Mouse (Mus musculus) megakaryocyte-erythroid progenitor cell, adult 5-6 weeks (primary cell): Measurements from ENCODE around the gene Chrnb4. TPM values are rescaled to one million over a fixed set of nuclear protein-coding genes. Genes with fewer than 3 reads are reported as not detected.

ENCODE experiments used
- ATAC-seq: replicated peaks from 2 replicates; pipeline ENCODE4 v1.8.0; 2016; ENCODE audit warnings: mild to moderate bottlenecking, inconsistent platforms; ENCODE audit not compliant: severe bottlenecking, poor library complexity, low FRiP score, low TSS enrichment
- total RNA-seq, 2 experiments: library from RNA; stranded (forward) in 1 of 2; stranded (reverse) in 1 of 2; fragments of 200-1000, 215-1000 nt in 1 of 2; fragments of >200 nt in 1 of 2; fragmentation: Nextera tagmentation in 1 of 2; gene quantifications; 2 replicates each; pipeline ENCODE4 v1.2.3; 2014 to 2017

Gene Chrnb4
- total RNA-seq, 2 experiments from 2014 or later: not detected

GRCm38 (mm10) chr9:55025534-55026274 lies 22.9 kb downstream of the Chrnb4 start:
- ATAC-seq: no peak

- ATAC-seq: peak; percentile 84
Measured at GRCm38 (mm10) chr9:55023902-55024583, 24.5 kb downstream of the Chrnb4 start.

- no peak for ATAC-seq
Measured at GRCm38 (mm10) chr9:55023326-55023725, 25.3 kb downstream of the Chrnb4 start.

GRCm38 (mm10) chr9:55016926-55017325 lies 31.7 kb downstream of the Chrnb4 start:
- no peak for ATAC-seq

GRCm38 (mm10) chr9:55010588-55011350 lies 37.8 kb downstream of the Chrnb4 start:
- ATAC-seq: no peak; the same call in 1 of the 2 replicates

DNA sequence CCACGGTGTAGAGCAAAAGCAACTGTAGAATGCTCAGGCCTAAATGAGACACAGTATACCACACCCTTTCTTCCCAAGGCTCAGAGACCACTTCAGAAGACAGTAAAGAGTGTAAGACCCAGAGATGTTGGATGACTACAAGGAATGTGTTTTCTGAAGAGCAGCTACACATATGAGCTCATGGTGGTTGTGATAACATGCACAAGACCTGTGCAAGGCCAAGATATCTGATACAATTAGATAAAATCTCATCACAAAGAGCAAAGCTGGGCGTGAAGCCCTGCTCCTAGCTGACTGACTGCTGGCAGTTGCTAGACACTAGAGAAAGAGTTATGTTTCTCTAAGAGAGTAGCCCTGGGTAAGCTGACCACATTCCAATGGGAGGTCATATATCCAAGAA lies 38.9 kb downstream of the Chrnb4 start:
- ATAC-seq: no peak

DNA sequence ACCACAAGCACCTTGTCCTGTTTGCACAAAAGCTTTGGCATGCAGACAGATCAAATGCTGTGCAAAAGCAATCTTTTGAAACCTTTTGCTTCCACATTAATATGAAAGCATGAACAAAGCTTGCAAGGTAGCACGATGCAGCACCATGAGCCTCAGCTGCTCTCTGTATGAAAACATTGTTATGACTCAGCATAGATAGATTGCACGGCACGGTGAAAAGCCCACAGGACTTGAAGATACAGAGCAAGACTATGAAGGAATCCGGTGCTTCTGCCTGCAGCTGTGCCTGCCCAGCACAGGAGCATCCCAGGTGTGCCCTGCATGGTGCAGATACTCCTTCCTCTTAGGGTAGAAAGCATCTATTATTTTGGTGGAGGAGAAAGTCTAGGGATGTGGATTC lies 45.0 kb downstream of the Chrnb4 start:
- ATAC-seq: no peak

GRCm38 (mm10) chr9:54995645-54996044 lies 52.9 kb downstream of the Chrnb4 start:
- ATAC-seq: peak; percentile 83

DNA sequence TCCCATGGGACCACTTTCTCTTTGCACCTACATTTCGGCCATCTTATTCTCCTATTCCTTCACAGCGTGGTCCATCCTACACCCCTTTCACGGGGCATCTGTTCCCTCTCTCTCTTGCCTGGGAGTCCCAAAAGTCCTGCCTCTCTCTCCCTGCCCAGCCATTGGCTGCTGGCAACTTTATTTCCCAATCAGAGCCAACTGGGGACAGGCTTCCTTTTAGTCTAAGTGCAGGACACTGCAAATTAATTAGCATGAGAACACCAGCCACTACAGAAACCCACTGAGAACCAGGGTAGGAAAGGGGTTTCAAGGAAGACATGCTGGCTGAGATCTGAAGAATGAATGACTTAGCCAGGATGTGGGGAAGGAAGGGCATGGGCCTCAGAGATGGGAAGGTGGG lies 54.2 kb downstream of the Chrnb4 start:
- ATAC-seq: no peak

DNA sequence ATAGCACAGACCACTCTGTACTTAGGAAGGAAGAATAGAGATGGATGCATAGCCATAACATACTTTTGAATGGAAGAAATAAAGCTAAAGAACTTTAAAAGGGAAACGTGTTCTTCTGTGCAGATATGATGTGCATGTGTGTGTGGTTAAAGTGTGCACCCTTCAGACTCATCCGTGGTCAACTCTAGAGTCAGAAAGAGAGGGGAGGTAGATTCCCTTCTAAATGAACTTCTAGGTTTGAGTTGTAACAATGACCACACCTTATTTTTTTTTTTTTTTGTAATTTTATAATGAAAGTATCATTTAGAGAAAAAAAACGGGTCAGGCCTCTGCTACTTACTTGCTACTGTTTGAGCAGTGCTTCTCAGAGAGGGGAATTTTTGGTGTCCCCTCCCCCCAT lies 58.2 kb downstream of the Chrnb4 start:
- ATAC-seq: no peak

DNA sequence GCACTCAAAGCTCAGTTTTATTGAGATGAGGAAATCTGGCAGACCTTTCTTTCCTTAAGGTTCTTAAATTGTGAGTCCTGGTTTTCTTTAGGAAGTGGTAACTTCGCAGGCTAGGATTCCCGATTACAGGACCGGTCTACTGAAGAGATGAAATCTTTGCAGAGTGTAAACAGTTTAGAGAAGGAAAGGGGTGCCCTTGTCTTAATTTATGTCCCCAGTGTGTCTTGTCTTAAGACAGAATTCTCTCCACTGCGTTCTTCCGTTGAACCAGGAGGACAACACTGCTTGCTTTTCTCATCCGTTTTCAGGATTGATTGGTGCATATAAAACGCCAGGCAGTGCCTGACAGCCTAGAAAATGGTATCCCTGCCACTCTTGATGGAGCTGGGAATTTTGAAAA lies 66.2 kb downstream of the Chrnb4 start:
- ATAC-seq: no peak

DNA sequence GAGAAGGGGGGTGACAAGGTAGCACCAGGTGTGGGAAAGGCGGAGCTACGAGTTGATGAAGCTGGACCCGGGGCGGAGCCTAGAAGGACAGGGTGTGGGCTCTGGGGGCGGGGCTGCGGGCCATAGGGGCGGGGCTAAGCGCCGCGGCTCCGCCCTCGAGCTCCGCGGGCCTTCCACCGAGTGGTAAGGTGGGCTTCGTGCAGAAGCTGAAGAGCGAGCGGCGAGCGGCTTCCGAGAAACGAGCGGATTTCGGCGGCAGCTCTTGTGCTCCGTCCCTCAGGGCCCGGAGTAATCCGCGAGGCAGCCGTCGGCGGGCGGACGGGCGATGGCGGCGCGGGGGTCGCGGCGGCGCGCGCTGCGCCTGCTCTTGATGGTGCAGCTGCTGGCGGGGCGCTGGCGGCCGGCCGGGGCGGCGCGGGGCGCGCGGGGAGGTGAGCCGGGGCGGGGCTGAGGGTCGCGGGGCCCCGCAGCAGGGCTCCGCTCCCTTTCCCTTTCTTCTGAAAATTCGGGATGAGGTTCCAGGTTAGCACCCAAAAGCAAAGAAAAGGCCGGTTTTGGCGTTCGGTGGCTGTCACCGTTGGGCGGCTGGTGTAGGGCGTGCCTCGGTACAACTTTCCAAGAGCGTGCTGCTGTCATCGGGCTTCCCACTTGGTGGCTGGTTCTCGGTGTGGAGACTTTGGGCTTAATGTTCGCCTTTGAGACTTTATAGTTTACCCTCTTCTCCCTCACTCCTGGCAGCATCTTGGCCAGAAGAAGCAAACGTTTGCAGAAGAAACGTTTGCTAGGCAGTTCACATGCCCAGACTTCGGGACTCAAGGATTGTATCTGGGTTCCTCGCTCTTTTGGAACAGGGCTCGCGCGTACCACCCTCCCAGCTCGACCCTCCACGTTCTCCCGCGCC lies 67.0 kb downstream of the Chrnb4 start:
- peak; percentile 70; the same call in 1 of the 2 replicates for ATAC-seq

DNA sequence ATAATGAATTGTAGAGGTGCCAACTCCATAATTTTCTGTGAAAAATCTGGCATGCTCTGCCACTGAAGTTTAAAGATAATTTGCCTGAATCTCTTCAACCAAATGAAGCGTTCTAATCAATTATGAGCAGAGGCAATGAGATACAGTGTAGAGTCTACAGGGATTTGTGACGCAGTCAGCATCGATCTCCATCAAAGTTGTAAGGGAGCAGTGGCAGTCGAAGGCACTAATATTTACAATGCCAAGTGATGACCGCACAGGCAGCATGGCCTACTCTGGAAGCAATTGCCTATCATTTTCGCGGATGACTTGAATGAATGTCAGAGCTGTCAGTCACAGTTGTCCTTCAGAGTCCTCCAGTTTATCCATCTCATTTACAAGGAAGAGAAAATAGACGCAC lies 67.9 kb downstream of the Chrnb4 start, which contains the start of gene Chrna5:
Chrna5 (plus strand) TSS at position 207 of the 400 bp plus-strand sequence.
- ATAC-seq: no peak

Other genes with a start within 250 kb of the Chrnb4 start
- gene Ireb2, start 185.0 kb downstream of the Chrnb4 start, total RNA-seq (2014; fragmentation: Nextera tagmentation): 36.6 and 46.6 TPM in 2 replicates
- gene Ireb2, start 185.0 kb downstream of the Chrnb4 start, total RNA-seq (2017): 17.2 and 41.5 TPM in 2 replicates
- gene Hykk, start 131.5 kb downstream of the Chrnb4 start, total RNA-seq (2014; fragmentation: Nextera tagmentation): not detected in 2 replicates
- not detected in 2 replicates for gene Hykk, start 131.5 kb downstream of the Chrnb4 start, total RNA-seq (2017)
- gene Psma4, start 98.0 kb downstream of the Chrnb4 start, total RNA-seq (2014; fragmentation: Nextera tagmentation): 219 and 238 TPM in 2 replicates
- gene Psma4, start 98.0 kb downstream of the Chrnb4 start, total RNA-seq (2017): 449 and 459 TPM in 2 replicates
- gene AY074887, start 97.8 kb downstream of the Chrnb4 start, total RNA-seq (2014; fragmentation: Nextera tagmentation): not detected in 2 replicates
- not detected in 2 replicates for gene AY074887, start 97.8 kb downstream of the Chrnb4 start, total RNA-seq (2017)
- gene Chrna5, start 67.9 kb downstream of the Chrnb4 start, total RNA-seq (2014; fragmentation: Nextera tagmentation): not detected in 2 replicates
- gene Chrna5, start 67.9 kb downstream of the Chrnb4 start, total RNA-seq (2017): not detected in 2 replicates
- not detected in 2 replicates for gene Chrna3, start 22.2 kb downstream of the Chrnb4 start, total RNA-seq (2014; fragmentation: Nextera tagmentation)
- not detected in 2 replicates for gene Chrna3, start 22.2 kb downstream of the Chrnb4 start, total RNA-seq (2017)
- 29.3 and 49.5 TPM in 2 replicates for gene Ube2q2, start 100.1 kb upstream of the Chrnb4 start, total RNA-seq (2014; fragmentation: Nextera tagmentation)
- gene Ube2q2, start 100.1 kb upstream of the Chrnb4 start, total RNA-seq (2017): 69.1 and 69.4 TPM in 2 replicates
- gene Fbxo22, start 160.1 kb upstream of the Chrnb4 start, total RNA-seq (2014; fragmentation: Nextera tagmentation): 24.7 and 53.3 TPM in 2 replicates
- gene Fbxo22, start 160.1 kb upstream of the Chrnb4 start, total RNA-seq (2017): 37.1 and 38.1 TPM in 2 replicates